Comparison of ENCODE assay signal across 9 mouse cellular contexts in the genomic region with DNA sequence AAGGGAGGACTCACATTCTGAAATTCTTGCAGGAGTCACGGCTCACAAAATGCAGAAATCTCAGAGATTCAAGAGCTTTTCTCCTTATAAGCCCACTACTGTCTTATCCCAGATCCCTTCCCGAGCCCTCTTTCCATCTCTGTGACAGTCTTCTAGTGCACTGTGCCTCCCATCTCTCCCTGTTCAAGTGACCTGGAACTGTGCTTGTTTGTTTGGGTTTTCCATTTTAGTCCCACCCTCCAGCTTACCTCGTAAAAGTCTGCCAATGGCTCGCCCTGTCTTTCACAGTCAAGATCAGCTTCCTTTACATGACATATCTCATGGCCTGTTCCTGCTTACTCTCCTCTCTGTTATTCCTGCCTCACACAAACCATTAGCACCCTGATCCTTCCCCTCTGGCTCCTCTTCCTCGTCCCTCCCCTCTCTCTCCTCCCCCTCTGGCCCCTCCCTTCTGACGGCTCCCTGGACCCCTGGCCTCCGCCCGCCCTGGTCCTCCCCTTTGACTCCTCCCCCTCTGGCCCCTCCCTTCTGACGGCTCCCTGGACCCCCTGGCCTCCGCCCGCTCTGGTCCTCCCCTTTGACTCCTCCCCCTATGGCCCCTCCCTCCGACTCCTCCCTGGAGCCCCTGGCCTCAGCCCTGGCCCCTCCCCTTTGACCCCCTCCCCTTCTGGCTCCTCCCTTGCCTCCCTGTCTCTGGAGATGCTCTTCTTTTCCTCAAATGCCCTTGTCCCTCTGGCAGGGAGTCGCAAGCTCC. TPM values are rescaled to one million over a fixed set of nuclear protein-coding genes. Genes with fewer than 3 reads are reported as not detected.
A peak's percentile ranks its signal among the peaks of the same experiment; 100 is the strongest.
DNase-seq lines count a peak whose midpoint lies in the region; ATAC-seq lines count a peak whose summit lies in the region.
"Had no signal": no experiment of that assay in that cellular context is flagged by ENCODE, and none has a peak within 500 bp of the region (broad histone marks: within the 10 kb centered on the region; RNA-seq: fewer than 3 reads in every experiment).

No protein-coding gene starts in this region.

- H3K9me3 ChIP-seq in embryonic facial prominence, embryonic 11.5 days (replicated peaks; ENCODE audit: control insufficient read depth, low read length), result no peaks in the 10 kb centered on the region
- no peaks in the 10 kb centered on the region for H3K9me3 ChIP-seq in heart, embryonic 12.5 days (replicated peaks)
- H3K9me3 ChIP-seq in kidney, embryonic 15.5 days (replicated peaks), result no peaks in the 10 kb centered on the region
- H3K9me3 ChIP-seq: liver, embryonic 15.5 days had no signal

- no peaks in the 10 kb centered on the region for H3K36me3 ChIP-seq in embryonic facial prominence, embryonic 11.5 days (replicated peaks; ENCODE audit: control insufficient read depth, insufficient read depth, low read depth, low read length)
- H3K36me3 ChIP-seq in heart, embryonic 12.5 days, result no peaks in the 10 kb centered on the region
- no peaks in the 10 kb centered on the region for H3K36me3 ChIP-seq in kidney, embryonic 15.5 days
- H3K36me3 ChIP-seq: liver, embryonic 15.5 days had no signal

- no peak overlapping the region for H3K9ac ChIP-seq in embryonic facial prominence, embryonic 11.5 days (replicated peaks; ENCODE audit: low read length)
- no peak overlapping the region for H3K9ac ChIP-seq in heart, embryonic 12.5 days
- H3K9ac ChIP-seq in kidney, embryonic 15.5 days, result no peak overlapping the region
- H3K9ac ChIP-seq: liver, embryonic 15.5 days had no signal

- H3K27ac ChIP-seq in embryonic facial prominence, embryonic 11.5 days (replicated peaks; ENCODE audit: low read depth, low read length), result no peak overlapping the region
- H3K27ac ChIP-seq in heart, embryonic 12.5 days (ENCODE audit: poor library complexity, severe bottlenecking), result no peak overlapping the region
- no peak overlapping the region for H3K27ac ChIP-seq in kidney, embryonic 15.5 days
- H3K27ac ChIP-seq: liver, embryonic 15.5 days had no signal

- H3K27me3 ChIP-seq in embryonic facial prominence, embryonic 11.5 days (ENCODE audit: control insufficient read depth, insufficient read depth, low read length), result no peaks in the 10 kb centered on the region
- H3K27me3 ChIP-seq in heart, embryonic 12.5 days (replicated peaks), result no peaks in the 10 kb centered on the region
- H3K27me3 ChIP-seq in kidney, embryonic 15.5 days, result no peaks in the 10 kb centered on the region
- H3K27me3 ChIP-seq: liver, embryonic 15.5 days had no signal

- WGBS in embryonic facial prominence, embryonic 11.5 days, result 8% methylated on average over 13 of the region's 13 CpGs
- WGBS in heart, embryonic 12.5 days, result 7% methylated on average over 13 of the region's 13 CpGs
- WGBS in kidney, embryonic 15.5 days, result 11% methylated on average over 13 of the region's 13 CpGs

- peak overlapping the region; percentile 20 for H3K4me2 ChIP-seq in embryonic facial prominence, embryonic 11.5 days (ENCODE audit: low read depth, low read length)
- peak overlapping the region; percentile 56 for H3K4me2 ChIP-seq in heart, embryonic 12.5 days
- H3K4me2 ChIP-seq in kidney, embryonic 15.5 days, result peak overlapping the region; percentile 42
- H3K4me2 ChIP-seq: liver, embryonic 15.5 days had no signal

- no peaks in the 10 kb centered on the region for H3K4me1 ChIP-seq in embryonic facial prominence, embryonic 11.5 days (ENCODE audit: control insufficient read depth, insufficient read depth, low read length)
- 0 out of 2 replicates have a peak, but pooled peaks cover 5% of the 10 kb centered on the region for H3K4me1 ChIP-seq in heart, embryonic 12.5 days (replicated peaks)
- peaks cover 8% of the 10 kb centered on the region for H3K4me1 ChIP-seq in kidney, embryonic 15.5 days
- H3K4me1 ChIP-seq: liver, embryonic 15.5 days had no signal

- DNase-seq in Muller cell, postnatal 12 days (ENCODE audit: inconsistent ontology term), result peak; percentile 48
- DNase-seq in embryonic facial prominence, embryonic 11.5 days (ENCODE audit: low spot score), result peak; percentile 64
- DNase-seq in lung, postnatal 36 days, result peak; percentile 41
- peak; percentile 64 for DNase-seq in testis, postnatal 10 days (ENCODE audit: low spot score)
- DNase-seq in T-cell, adult 2 months (ENCODE audit: low spot score), result no peak
- DNase-seq in B cell, adult 2 months, result no peak

- no peak overlapping the region for H3K4me3 ChIP-seq in embryonic facial prominence, embryonic 11.5 days (ENCODE audit: low read depth, low read length)
- H3K4me3 ChIP-seq in heart, embryonic 12.5 days, result peak overlapping the region; percentile 23
- peak overlapping the region; percentile 18 for H3K4me3 ChIP-seq in kidney, embryonic 15.5 days (replicated peaks)
- H3K4me3 ChIP-seq: liver, embryonic 15.5 days had no signal

- ATAC-seq in embryonic facial prominence, embryonic 11.5 days (replicated peaks; ENCODE audit: insufficient number of reproducible peaks, low FRiP score, low TSS enrichment, low read depth), result peak; percentile 72; the same call in 1 of the 2 replicates
- ATAC-seq in heart, embryonic 12.5 days (ENCODE audit: insufficient number of reproducible peaks, low FRiP score), result peak; percentile 63
- peak; percentile 80 for ATAC-seq in kidney, embryonic 15.5 days (replicated peaks; ENCODE audit: low FRiP score)

RNA-seq across cellular contexts. Expression of a gene that starts 55.5 kb away (rescaled TPM):
- polyA plus RNA-seq in embryonic facial prominence, embryonic 11.5 days (2014; fragmentation: Nextera tagmentation; extraction: Ambion mirVana), result 4.4 and 8.1 TPM in 2 replicates
- 0.98 and 1.2 TPM in 2 replicates for polyA plus RNA-seq in heart, embryonic 12.5 days (2016; fragmentation: Nextera tagmentation; extraction: Ambion mirVana)
- 12.2 and 14.5 TPM in 2 replicates for polyA plus RNA-seq in kidney, embryonic 15.5 days (2015; fragmentation: Nextera tagmentation; extraction: Ambion mirVana)

Comparison
In these comparisons a context has a peak if more than half of its experiments do, and no peak if none do; other contexts are left out.
1. DNase-seq: peak in Muller cell, postnatal 12 days (single experiment), embryonic facial prominence, embryonic 11.5 days (single experiment), lung, postnatal 36 days (single experiment) and testis, postnatal 10 days (single experiment); none in T-cell, adult 2 months (single experiment) and B cell, adult 2 months (0 of 2).
2. Peak in every context shown above with its lines, with median percentiles within 50 percentile points of each other: ATAC-seq and H3K4me2 ChIP-seq.